Mouse (Mus musculus) embryonic facial prominence, embryonic 12.5 days (tissue): ENCODE data around the gene Hoxc6. TPM values are rescaled to one million over a fixed set of nuclear protein-coding genes. Genes with fewer than 3 reads are reported as not detected.

Experiments
- ATAC-seq: fragments of 200-750 bp; cut with Nextera tagmentation; 2 replicates; pipeline ENCODE4 v1.8.0; 2017; ENCODE audit not compliant: insufficient number of reproducible peaks, insufficient read depth, low FRiP score, low TSS enrichment
- H3K27ac ChIP-seq: fragments of 300-500 bp; sonication (generic); 2 replicates; pipeline ENCODE4 v1.5.1; 2016; ENCODE audit warnings: mild to moderate bottlenecking
- H3K27me3 ChIP-seq: fragments of 300-500 bp; sonication (generic); 2 replicates; pipeline ENCODE4 v1.6.1; 2016; ENCODE audit warnings: mild to moderate bottlenecking, moderate library complexity
- H3K36me3 ChIP-seq: fragments of 300-500 bp; sonication (generic); 2 replicates; pipeline ENCODE4 v1.6.1; 2016; ENCODE audit warnings: mild to moderate bottlenecking
- H3K4me1 ChIP-seq: fragments of 300-500 bp; sonication (generic); 2 replicates; pipeline ENCODE4 v1.6.1; 2016
- H3K4me2 ChIP-seq: fragments of 300-500 bp; sonication (generic); replicated peaks from 2 replicates; pipeline ENCODE4 v1.6.1; 2016; ENCODE audit warnings: mild to moderate bottlenecking, moderate library complexity
- H3K4me3 ChIP-seq: fragments of 300-500 bp; sonication (generic); 2 replicates; pipeline ENCODE4 v1.5.1; 2016; ENCODE audit warnings: mild to moderate bottlenecking
- H3K9ac ChIP-seq: fragments of 300-500 bp; sonication (generic); 2 replicates; pipeline ENCODE4 v1.6.1; 2016; ENCODE audit warnings: mild to moderate bottlenecking, moderate library complexity
- H3K9me3 ChIP-seq: fragments of 300-500 bp; sonication (generic); 2 replicates; pipeline ENCODE4 v1.6.1; 2016; ENCODE audit warnings: mild to moderate bottlenecking, moderate library complexity
- WGBS: fragments of 180-500 bp; shearing (Covaris S2); methylation state at CpG from one replicate; pipeline ENCODE4 v1.1.7; 2016; 5-methylcytosine and 5-hydroxymethylcytosine counted together
- polyA plus RNA-seq: library from polyadenylated mRNA; unstranded; fragments of >200 nt; fragmentation: Nextera tagmentation; extraction: Ambion mirVana; gene quantifications from 2 replicates; pipeline ENCODE4 v1.2.1, GENCODE M21; 2016

Gene Hoxc6
- polyA plus RNA-seq, 1 experiment from 2014 or later = not detected

GRCm38 (mm10) chr15:102962492-102962891 is 35.6 kb upstream of the Hoxc6 start:
- H3K4me3 ChIP-seq = no peak overlapping the region
- H3K9ac ChIP-seq = no peak overlapping the region
- H3K27me3 ChIP-seq = peaks cover 94% of the 10 kb centered on the region
- 0 out of 2 replicates have a peak, but pooled peaks cover 4% of the 10 kb centered on the region for H3K4me1 ChIP-seq
- H3K27ac ChIP-seq = no peak overlapping the region
- H3K4me2 ChIP-seq = no peak overlapping the region
- H3K36me3 ChIP-seq = no peaks in the 10 kb centered on the region
- no peak for ATAC-seq
- WGBS = under 1% methylated on average over 13 of the region's 13 CpGs
- no peaks in the 10 kb centered on the region for H3K9me3 ChIP-seq

- no peak overlapping the region for H3K27ac ChIP-seq
- WGBS = 2% methylated on average over 8 of the region's 8 CpGs
- H3K9me3 ChIP-seq = no peaks in the 10 kb centered on the region
- no peak overlapping the region for H3K9ac ChIP-seq
- H3K36me3 ChIP-seq = no peaks in the 10 kb centered on the region
- H3K27me3 ChIP-seq = peaks cover 93% of the 10 kb centered on the region
- no peak overlapping the region for H3K4me3 ChIP-seq
- 0 out of 2 replicates have a peak, but pooled peaks cover 4% of the 10 kb centered on the region for H3K4me1 ChIP-seq
- no peak overlapping the region for H3K4me2 ChIP-seq
- ATAC-seq = no peak
These were observed 34.8 kb upstream of the Hoxc6 start for GRCm38 (mm10) chr15:102963259-102963658.

- peaks cover 93% of the 10 kb centered on the region for H3K27me3 ChIP-seq
- H3K9ac ChIP-seq = no peak overlapping the region
- H3K27ac ChIP-seq = no peak overlapping the region
- H3K9me3 ChIP-seq = no peaks in the 10 kb centered on the region
- ATAC-seq = no peak
- no peak overlapping the region for H3K4me3 ChIP-seq
- WGBS = 2% methylated on average over 28 of the region's 28 CpGs
- no peak overlapping the region for H3K4me2 ChIP-seq
- 0 out of 2 replicates have a peak, but pooled peaks cover 4% of the 10 kb centered on the region for H3K4me1 ChIP-seq
- no peaks in the 10 kb centered on the region for H3K36me3 ChIP-seq
These were observed 34.1 kb upstream of the Hoxc6 start for GRCm38 (mm10) chr15:102963671-102964640.

- ATAC-seq = no peak
- 0 out of 2 replicates have a peak, but pooled peaks cover 4% of the 10 kb centered on the region for H3K4me1 ChIP-seq
- H3K9ac ChIP-seq = no peak overlapping the region
- no peaks in the 10 kb centered on the region for H3K9me3 ChIP-seq
- no peak overlapping the region for H3K4me3 ChIP-seq
- WGBS = 2% methylated on average over 26 of the region's 26 CpGs
- H3K36me3 ChIP-seq = no peaks in the 10 kb centered on the region
- H3K4me2 ChIP-seq = no peak overlapping the region
- H3K27ac ChIP-seq = no peak overlapping the region
- peaks cover 95% of the 10 kb centered on the region for H3K27me3 ChIP-seq
These were observed 32.8 kb upstream of the Hoxc6 start for GRCm38 (mm10) chr15:102965003-102965891.

GRCm38 (mm10) chr15:102965892-102966775 is 31.9 kb upstream of the Hoxc6 start:
- Histone ChIP-seq H3K27me3 (peaks cover 95% of the 10 kb centered on the region), H3K9ac (no peak overlapping the region), H3K4me3 (no peak overlapping the region), H3K27ac (no peak overlapping the region), H3K4me1 (0 out of 2 replicates have a peak, but pooled peaks cover 4% of the 10 kb centered on the region), H3K4me2 (peak overlapping the region; percentile 21), H3K9me3 (no peaks in the 10 kb centered on the region), H3K36me3 (no peaks in the 10 kb centered on the region)
- 2% methylated on average over 29 of the region's 30 CpGs for WGBS
- no peak for ATAC-seq

GRCm38 (mm10) chr15:102966776-102967311 is 31.2 kb upstream of the Hoxc6 start, which contains the start of gene Hoxc10:
TSS of gene Hoxc10 (plus strand) at chr15:102966796.
- Histone ChIP-seq H3K27me3 (peaks cover 94% of the 10 kb centered on the region), H3K4me1 (0 out of 2 replicates have a peak, but pooled peaks cover 4% of the 10 kb centered on the region), H3K27ac (no peak within 1 kb of the TSS), H3K4me3 (no peak within 1 kb of the TSS), H3K9ac (no peak within 1 kb of the TSS), H3K9me3 (no peaks in the 10 kb centered on the region), H3K36me3 (no peaks in the 10 kb centered on the region), H3K4me2 (peak within 1 kb of the TSS; percentile 21)
- ATAC-seq = peak; percentile 41; the same call in 1 of the 2 replicates
- 1% methylated on average over 27 of the region's 27 CpGs for WGBS

GRCm38 (mm10) chr15:102967312-102967510 is 30.8 kb upstream of the Hoxc6 start, which contains the start of gene Hoxc5:
TSS of gene Hoxc5 (plus strand) at chr15:102967443.
- H3K4me3 ChIP-seq = no peak within 1 kb of the TSS
- H3K4me1 ChIP-seq = 0 out of 2 replicates have a peak, but pooled peaks cover 4% of the 10 kb centered on the region
- peak within 1 kb of the TSS; percentile 21 for H3K4me2 ChIP-seq

GRCm38 (mm10) chr15:102967511-102968397 is 30.3 kb upstream of the Hoxc6 start:
- Histone ChIP-seq H3K9me3 (no peaks in the 10 kb centered on the region), H3K36me3 (no peaks in the 10 kb centered on the region), H3K4me3 (no peak overlapping the region), H3K9ac (no peak overlapping the region), H3K27ac (no peak overlapping the region), H3K4me2 (no peak overlapping the region), H3K4me1 (0 out of 2 replicates have a peak, but pooled peaks cover 4% of the 10 kb centered on the region), H3K27me3 (peaks cover 96% of the 10 kb centered on the region)
- no peak for ATAC-seq
- WGBS = 4% methylated on average over 34 of the region's 34 CpGs

More at GRCm38 (mm10) chr15:102967312-102967510, 30.8 kb upstream of the Hoxc6 start, which contains the start of gene Hoxc5:
- ATAC-seq = no peak; the same call in 1 of the 2 replicates
- Histone ChIP-seq H3K36me3 (no peaks in the 10 kb centered on the region), H3K9ac (no peak within 1 kb of the TSS), H3K27me3 (peaks cover 96% of the 10 kb centered on the region), H3K27ac (no peak within 1 kb of the TSS), H3K9me3 (no peaks in the 10 kb centered on the region)
- WGBS = 1% methylated on average over 12 of the region's 12 CpGs

GRCm38 (mm10) chr15:102969296-102969695 is 28.8 kb upstream of the Hoxc6 start:
- Histone ChIP-seq H3K9ac (no peak overlapping the region), H3K4me3 (no peak overlapping the region)
- WGBS = 37% methylated on average over 1 of the region's 1 CpGs

GRCm38 (mm10) chr15:102970740-102971139 is 27.3 kb upstream of the Hoxc6 start:
- ATAC-seq = no peak
- H3K27ac ChIP-seq = no peak overlapping the region
- 0 out of 2 replicates have a peak, but pooled peaks cover 4% of the 10 kb centered on the region for H3K4me1 ChIP-seq
- no peaks in the 10 kb centered on the region for H3K36me3 ChIP-seq
- H3K27me3 ChIP-seq = peaks cover 97% of the 10 kb centered on the region
- H3K4me3 ChIP-seq = no peak overlapping the region
- no peaks in the 10 kb centered on the region for H3K9me3 ChIP-seq
- no peak overlapping the region for H3K4me2 ChIP-seq
- 1% methylated on average over 12 of the region's 12 CpGs for WGBS
- no peak overlapping the region for H3K9ac ChIP-seq

More at GRCm38 (mm10) chr15:102969296-102969695, 28.8 kb upstream of the Hoxc6 start:
- Histone ChIP-seq H3K4me1 (0 out of 2 replicates have a peak, but pooled peaks cover 4% of the 10 kb centered on the region), H3K27me3 (peaks cover 97% of the 10 kb centered on the region), H3K9me3 (no peaks in the 10 kb centered on the region), H3K27ac (no peak overlapping the region), H3K36me3 (no peaks in the 10 kb centered on the region), H3K4me2 (no peak overlapping the region)
- ATAC-seq = no peak
